Mouse (Mus musculus): ENCODE data around the gene Prr5l. TPM values are rescaled to one million over a fixed set of nuclear protein-coding genes. Genes with fewer than 3 reads are reported as not detected.
"Not testable (repeated sequence)": the region's sequence is repeated elsewhere in the genome, so short reads cannot be mapped to it uniquely, and the experiment has no call there.

The Prr5l gene
- polyA plus RNA-seq, 1 experiment from 2014 or later, result 5.5 TPM

DNA sequence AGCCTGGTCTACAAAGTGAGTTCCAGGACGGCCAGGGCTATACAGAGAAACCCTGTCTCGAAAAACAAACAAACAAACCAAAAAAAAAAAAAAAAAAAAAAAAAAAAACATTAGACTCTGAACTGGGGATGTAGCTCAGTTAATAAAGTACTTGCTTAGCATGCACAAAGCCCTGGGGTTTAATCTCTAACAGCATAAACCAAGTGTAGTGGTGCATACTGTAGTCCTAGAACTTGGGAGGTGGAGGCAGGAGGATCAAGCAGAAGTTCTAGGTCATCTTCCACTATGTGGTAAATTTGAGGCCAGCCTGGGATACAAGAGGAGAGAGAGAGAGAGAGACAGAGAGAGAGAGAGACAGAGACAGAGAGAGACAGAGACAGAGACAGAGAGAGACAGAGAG lies 137.2 kb downstream of the Prr5l start:
- H3K9me3 ChIP-seq (ENCODE audit: control insufficient read depth, low read length); H3K4me2 ChIP-seq (ENCODE audit: low read length); ATAC-seq; H3K36me3 ChIP-seq (ENCODE audit: control insufficient read depth, insufficient read depth); H3K27me3 ChIP-seq (replicated peaks; ENCODE audit: control insufficient read depth, insufficient read depth, low read length); H3K4me3 ChIP-seq (replicated peaks; ENCODE audit: low read length); H3K9ac ChIP-seq (replicated peaks; ENCODE audit: low read depth, low read length); H3K4me1 ChIP-seq (replicated peaks; ENCODE audit: control insufficient read depth, insufficient read depth, low read length); H3K27ac ChIP-seq (ENCODE audit: low read length): not testable (repeated sequence)
- 86% methylated on average over 2 of the region's 2 CpGs for WGBS

DNA sequence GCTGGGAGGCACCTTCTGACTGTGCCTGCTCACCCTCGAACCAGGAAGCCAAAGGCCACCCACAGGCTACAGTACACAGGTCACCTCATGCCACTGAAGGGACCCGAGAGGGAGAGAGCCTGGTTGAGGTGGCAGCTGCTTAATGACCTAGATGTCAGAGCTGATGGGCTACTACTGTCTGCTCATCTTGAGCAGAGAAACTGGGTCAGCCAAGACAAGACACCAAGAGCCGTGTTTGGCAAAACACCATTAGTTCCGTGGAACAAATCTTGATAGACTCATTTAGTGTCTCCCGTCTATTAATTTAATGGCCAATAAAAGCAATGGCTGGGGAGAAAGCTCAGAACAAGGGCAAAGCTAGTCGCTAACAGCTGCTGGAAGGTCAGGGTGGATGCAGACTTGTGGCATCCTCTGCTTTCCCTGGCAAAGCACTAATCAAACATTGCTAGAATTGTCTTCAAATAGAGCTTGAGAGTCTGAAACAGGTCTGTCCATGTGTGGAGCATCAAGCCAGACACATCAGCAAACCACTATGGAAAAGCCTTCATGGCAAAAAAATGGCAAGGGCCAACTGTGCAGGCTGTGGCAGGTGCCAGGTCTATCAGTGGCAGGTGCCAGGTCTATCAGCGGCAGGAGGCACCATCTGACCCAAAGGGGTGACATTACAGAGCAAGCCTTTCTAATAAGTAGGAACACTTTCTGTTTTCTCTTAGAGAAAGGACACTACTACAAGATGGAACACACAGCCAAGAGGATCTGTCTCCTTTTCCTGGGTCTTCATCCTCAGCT lies 140.6 kb downstream of the Prr5l start:
- H3K4me3 ChIP-seq (replicated peaks; ENCODE audit: low read length), result no peak overlapping the region
- H3K4me1 ChIP-seq (replicated peaks; ENCODE audit: control insufficient read depth, insufficient read depth, low read length), result no peaks in the 10 kb centered on the region
- no peak overlapping the region for H3K9ac ChIP-seq (replicated peaks; ENCODE audit: low read depth, low read length)
- H3K27ac ChIP-seq (ENCODE audit: low read length), result no peak overlapping the region
- no peaks in the 10 kb centered on the region for H3K9me3 ChIP-seq (ENCODE audit: control insufficient read depth, low read length)
- H3K36me3 ChIP-seq (ENCODE audit: control insufficient read depth, insufficient read depth), result no peaks in the 10 kb centered on the region
- no peaks in the 10 kb centered on the region for H3K27me3 ChIP-seq (replicated peaks; ENCODE audit: control insufficient read depth, insufficient read depth, low read length)
- ATAC-seq, result no peak
- 88% methylated on average over 7 of the region's 7 CpGs for whole genome bisulfite sequencing
- no peak overlapping the region for H3K4me2 ChIP-seq (ENCODE audit: low read length)

DNA sequence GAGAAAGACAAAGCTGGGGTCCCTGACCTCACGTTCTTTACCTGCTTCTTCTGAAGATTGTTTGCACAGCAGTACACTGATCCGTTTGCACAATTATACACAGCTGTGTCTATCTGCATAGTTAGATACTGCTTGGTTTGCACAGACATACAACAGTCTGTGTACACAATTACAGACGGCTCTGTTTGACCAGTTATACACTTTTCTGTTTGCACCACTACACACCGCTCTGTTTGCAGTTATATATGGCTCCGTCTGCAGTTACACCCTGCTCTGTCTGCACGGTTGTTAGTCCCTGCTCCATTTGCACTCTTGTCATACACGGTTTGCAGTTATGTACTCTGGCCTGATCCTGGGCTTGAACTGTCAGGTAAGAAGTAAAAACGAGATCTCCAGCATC lies 141.2 kb downstream of the Prr5l start:
- WGBS, result 86% methylated on average over 8 of the region's 8 CpGs
- H3K9me3 ChIP-seq (ENCODE audit: control insufficient read depth, low read length), result no peaks in the 10 kb centered on the region
- H3K4me3 ChIP-seq (replicated peaks; ENCODE audit: low read length), result no peak overlapping the region
- H3K4me1 ChIP-seq (replicated peaks; ENCODE audit: control insufficient read depth, insufficient read depth, low read length), result no peaks in the 10 kb centered on the region
- H3K27ac ChIP-seq (ENCODE audit: low read length), result no peak overlapping the region
- no peak overlapping the region for H3K4me2 ChIP-seq (ENCODE audit: low read length)
- H3K36me3 ChIP-seq (ENCODE audit: control insufficient read depth, insufficient read depth), result no peaks in the 10 kb centered on the region
- H3K9ac ChIP-seq (replicated peaks; ENCODE audit: low read depth, low read length), result no peak overlapping the region
- H3K27me3 ChIP-seq (replicated peaks; ENCODE audit: control insufficient read depth, insufficient read depth, low read length), result no peaks in the 10 kb centered on the region
- no peak for ATAC-seq

DNA sequence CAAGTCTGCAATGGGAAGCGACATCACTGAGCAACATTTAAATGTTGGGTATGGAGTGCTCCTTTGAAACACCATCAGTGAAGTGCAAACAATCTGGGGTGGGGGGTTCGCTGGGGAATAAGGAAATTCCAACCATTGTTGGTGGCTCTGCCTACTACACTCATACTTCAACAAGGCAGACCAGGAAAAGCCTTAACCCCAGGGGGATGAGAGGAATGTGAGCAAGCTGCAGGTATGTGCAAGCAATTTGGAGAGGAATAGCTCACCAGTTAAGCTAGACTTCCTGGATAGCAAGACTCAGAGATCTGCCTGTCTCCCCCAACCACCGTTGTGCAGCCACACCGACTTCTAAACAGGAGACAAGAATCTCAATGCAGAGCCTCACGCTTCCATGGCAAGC lies 142.9 kb downstream of the Prr5l start:
- Histone ChIP-seq H3K36me3 (ENCODE audit: control insufficient read depth, insufficient read depth) (no peaks in the 10 kb centered on the region), H3K27me3 (replicated peaks; ENCODE audit: control insufficient read depth, insufficient read depth, low read length) (no peaks in the 10 kb centered on the region), H3K4me3 (replicated peaks; ENCODE audit: low read length) (no peak overlapping the region), H3K27ac (ENCODE audit: low read length) (no peak overlapping the region), H3K9me3 (ENCODE audit: control insufficient read depth, low read length) (no peaks in the 10 kb centered on the region), H3K4me2 (ENCODE audit: low read length) (no peak overlapping the region), H3K9ac (replicated peaks; ENCODE audit: low read depth, low read length) (no peak overlapping the region), H3K4me1 (replicated peaks; ENCODE audit: control insufficient read depth, insufficient read depth, low read length) (no peaks in the 10 kb centered on the region)
- whole genome bisulfite sequencing, result 81% methylated on average over 5 of the region's 5 CpGs
- ATAC-seq, result no peak

DNA sequence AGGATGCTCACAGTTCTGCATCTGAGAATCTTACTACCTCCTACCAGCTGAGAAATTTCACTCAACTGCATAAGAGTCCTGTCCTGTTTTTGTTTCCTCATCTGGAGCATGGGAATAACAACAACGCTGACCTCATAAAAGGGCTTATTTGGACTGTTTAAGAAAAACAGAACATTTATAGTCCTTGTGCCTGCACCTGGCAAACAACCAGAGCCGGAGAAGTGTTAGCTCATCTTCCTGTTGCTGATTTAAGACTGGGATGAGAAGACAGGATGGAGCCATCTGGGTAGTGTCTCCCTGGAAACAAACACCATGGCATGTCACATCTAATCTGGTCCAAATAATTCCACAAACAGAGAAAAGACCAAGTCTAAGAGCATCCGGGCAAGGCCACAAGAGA lies 149.3 kb downstream of the Prr5l start:
- Histone ChIP-seq H3K4me3 (replicated peaks; ENCODE audit: low read length) (no peak overlapping the region), H3K27me3 (replicated peaks; ENCODE audit: control insufficient read depth, insufficient read depth, low read length) (no peaks in the 10 kb centered on the region), H3K9me3 (ENCODE audit: control insufficient read depth, low read length) (no peaks in the 10 kb centered on the region), H3K4me1 (replicated peaks; ENCODE audit: control insufficient read depth, insufficient read depth, low read length) (no peaks in the 10 kb centered on the region), H3K36me3 (ENCODE audit: control insufficient read depth, insufficient read depth) (no peaks in the 10 kb centered on the region), H3K4me2 (ENCODE audit: low read length) (no peak overlapping the region), H3K27ac (ENCODE audit: low read length) (no peak overlapping the region), H3K9ac (replicated peaks; ENCODE audit: low read depth, low read length) (no peak overlapping the region)
- WGBS, result 88% methylated on average over 3 of the region's 3 CpGs
- no peak for ATAC-seq

DNA sequence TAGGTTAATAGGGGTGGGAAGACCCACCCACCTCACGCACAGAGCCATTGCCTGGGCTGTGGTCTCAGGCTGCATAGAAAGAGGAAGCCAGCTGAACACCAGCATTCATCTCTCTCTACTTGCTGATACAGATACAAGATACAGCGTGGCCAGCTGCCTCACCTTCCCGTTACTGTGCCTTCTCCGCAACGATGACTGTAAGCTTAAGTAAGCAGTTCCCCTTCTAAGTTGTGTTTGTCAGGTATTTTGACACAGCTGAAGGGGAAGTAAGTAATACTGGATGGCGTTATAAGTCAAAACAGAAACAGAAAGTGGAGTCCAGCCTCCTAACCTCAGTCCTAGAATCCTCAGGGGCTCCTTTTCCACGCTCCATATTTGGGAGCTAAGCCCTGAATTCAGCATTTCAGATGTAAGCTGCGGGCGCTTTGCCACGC lies 150.0 kb downstream of the Prr5l start:
- no peak for ATAC-seq
- Histone ChIP-seq H3K9me3 (ENCODE audit: control insufficient read depth, low read length) (no peaks in the 10 kb centered on the region), H3K36me3 (ENCODE audit: control insufficient read depth, insufficient read depth) (no peaks in the 10 kb centered on the region), H3K9ac (replicated peaks; ENCODE audit: low read depth, low read length) (no peak overlapping the region), H3K27me3 (replicated peaks; ENCODE audit: control insufficient read depth, insufficient read depth, low read length) (no peaks in the 10 kb centered on the region), H3K4me3 (replicated peaks; ENCODE audit: low read length) (no peak overlapping the region), H3K4me2 (ENCODE audit: low read length) (no peak overlapping the region), H3K4me1 (replicated peaks; ENCODE audit: control insufficient read depth, insufficient read depth, low read length) (no peaks in the 10 kb centered on the region), H3K27ac (ENCODE audit: low read length) (no peak overlapping the region)
- 94% methylated on average over 10 of the region's 10 CpGs for WGBS

DNA sequence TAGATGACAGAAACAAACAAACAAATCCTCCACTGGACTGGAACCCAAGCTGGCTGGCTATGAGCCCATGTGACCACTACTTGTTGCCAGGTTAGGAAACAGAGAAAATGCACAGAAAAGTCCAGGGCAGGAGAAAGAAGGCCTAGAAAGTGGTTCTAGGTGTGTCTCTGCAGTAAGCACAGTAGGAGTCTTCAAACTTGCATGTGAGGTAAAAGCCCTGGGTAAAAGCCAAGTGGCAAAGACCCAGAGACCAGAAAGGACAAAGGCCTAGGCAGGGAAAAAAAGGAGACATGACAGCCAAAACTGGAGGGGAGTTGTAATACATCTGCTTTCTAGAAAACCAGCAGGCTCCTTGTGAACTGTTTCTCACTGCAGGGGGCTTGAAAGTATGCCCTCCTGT lies 151.9 kb downstream of the Prr5l start:
- ATAC-seq, result no peak
- Histone ChIP-seq H3K9me3 (ENCODE audit: control insufficient read depth, low read length) (no peaks in the 10 kb centered on the region), H3K4me2 (ENCODE audit: low read length) (no peak overlapping the region), H3K27ac (ENCODE audit: low read length) (no peak overlapping the region), H3K4me3 (replicated peaks; ENCODE audit: low read length) (no peak overlapping the region), H3K4me1 (replicated peaks; ENCODE audit: control insufficient read depth, insufficient read depth, low read length) (no peaks in the 10 kb centered on the region), H3K36me3 (ENCODE audit: control insufficient read depth, insufficient read depth) (no peaks in the 10 kb centered on the region), H3K27me3 (replicated peaks; ENCODE audit: control insufficient read depth, insufficient read depth, low read length) (no peaks in the 10 kb centered on the region), H3K9ac (replicated peaks; ENCODE audit: low read depth, low read length) (no peak overlapping the region)

DNA sequence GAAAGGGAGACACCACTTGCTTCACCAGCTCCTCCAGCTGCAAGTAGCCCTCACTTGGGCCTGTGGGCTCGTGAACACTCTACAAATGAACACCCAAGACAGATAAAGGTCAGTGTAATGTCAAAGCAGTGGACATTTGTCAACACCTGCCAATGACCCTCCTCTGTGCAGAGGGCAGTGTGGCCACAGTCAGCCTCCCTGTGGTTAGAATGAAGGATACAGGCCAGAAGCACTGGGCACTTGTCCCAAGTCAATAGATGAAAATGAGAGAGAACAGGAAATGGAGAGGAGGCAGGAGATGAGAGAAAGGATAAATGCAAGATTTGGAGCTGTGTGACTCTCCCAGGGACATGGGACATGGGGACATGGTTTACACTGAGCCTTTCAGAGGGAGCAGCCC lies 153.4 kb downstream of the Prr5l start:
- Histone ChIP-seq H3K4me2 (ENCODE audit: low read length) (no peak overlapping the region), H3K4me3 (replicated peaks; ENCODE audit: low read length) (no peak overlapping the region), H3K27me3 (replicated peaks; ENCODE audit: control insufficient read depth, insufficient read depth, low read length) (no peaks in the 10 kb centered on the region), H3K9me3 (ENCODE audit: control insufficient read depth, low read length) (no peaks in the 10 kb centered on the region), H3K4me1 (replicated peaks; ENCODE audit: control insufficient read depth, insufficient read depth, low read length) (no peaks in the 10 kb centered on the region), H3K36me3 (ENCODE audit: control insufficient read depth, insufficient read depth) (no peaks in the 10 kb centered on the region), H3K27ac (ENCODE audit: low read length) (no peak overlapping the region), H3K9ac (replicated peaks; ENCODE audit: low read depth, low read length) (no peak overlapping the region)
- WGBS, result 87% methylated on average over 1 of the region's 1 CpGs
- ATAC-seq, result no peak

DNA sequence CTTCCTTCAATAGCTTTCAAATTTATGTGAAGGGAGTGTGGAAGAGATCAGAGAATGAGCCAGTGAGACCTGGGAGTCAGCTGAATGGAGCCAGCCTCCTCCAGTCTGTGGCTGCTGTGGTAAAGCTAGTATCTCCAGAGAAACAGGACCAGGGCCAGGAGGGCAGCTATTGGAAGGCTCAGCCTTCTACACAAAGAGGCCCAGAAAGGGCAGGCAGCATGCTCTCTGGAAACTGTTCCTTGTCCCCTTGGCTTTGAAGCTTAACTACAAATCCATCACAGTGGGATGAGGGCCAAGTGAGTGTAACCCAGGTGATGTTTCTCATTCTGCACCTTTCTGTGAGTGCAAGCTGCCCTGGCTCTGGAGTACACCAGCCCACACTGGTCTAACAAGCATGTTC lies 155.0 kb downstream of the Prr5l start:
- Histone ChIP-seq H3K4me1 (replicated peaks; ENCODE audit: control insufficient read depth, insufficient read depth, low read length) (peaks cover 4% of the 10 kb centered on the region), H3K27me3 (replicated peaks; ENCODE audit: control insufficient read depth, insufficient read depth, low read length) (no peaks in the 10 kb centered on the region), H3K4me3 (replicated peaks; ENCODE audit: low read length) (no peak overlapping the region), H3K4me2 (ENCODE audit: low read length) (no peak overlapping the region), H3K27ac (ENCODE audit: low read length) (no peak overlapping the region), H3K9ac (replicated peaks; ENCODE audit: low read depth, low read length) (no peak overlapping the region), H3K9me3 (ENCODE audit: control insufficient read depth, low read length) (no peaks in the 10 kb centered on the region), H3K36me3 (ENCODE audit: control insufficient read depth, insufficient read depth) (no peaks in the 10 kb centered on the region)
- ATAC-seq, result no peak

All from forebrain, embryonic 16.5 days (tissue).